Mouse (Mus musculus): ENCODE data around the gene Wdr60. TPM values are rescaled to one million over a fixed set of nuclear protein-coding genes. Genes with fewer than 3 reads are reported as not detected.

The Wdr60 gene
- total and polyA plus RNA-seq, 3 experiments: 3.6 to 9.2 (median 6.7) TPM

DNA sequence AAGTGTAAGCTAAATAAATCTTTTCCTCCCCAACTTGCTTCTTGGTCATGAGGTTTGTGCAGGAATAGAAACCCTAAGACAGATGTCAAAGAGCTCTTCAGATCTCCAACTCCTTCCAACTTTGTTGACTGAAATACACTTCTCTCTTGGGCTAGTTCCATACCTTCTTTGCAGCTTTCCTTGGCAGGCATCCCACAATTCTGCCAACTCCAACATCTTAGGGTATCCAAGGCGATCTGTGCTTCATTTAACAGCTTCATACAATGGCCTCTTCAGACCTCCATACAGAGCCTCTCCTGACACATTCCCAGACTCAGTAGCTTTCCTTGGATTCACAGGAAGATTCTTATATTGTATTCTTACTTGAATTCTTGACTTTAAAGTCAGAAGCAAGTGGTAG lies 10.9 kb upstream of the Wdr60 start:
- in situ Hi-C loops (cut with MboI; ENCODE audit: low pct_ligation_motif_present, low pct_unique_long_range_greater_than_20kb, low sequenced_read_pairs): loop anchor here (25.0 kb wide), 1 partner anchor 314 kb away; no protein-coding TSS in a partner anchor
- Histone ChIP-seq H3K27me3 (replicated peaks) (peaks cover 1% of the 10 kb centered on the region), H3K9ac (ENCODE audit: insufficient read depth, low read depth) (no peak overlapping the region), H3K4me3 (replicated peaks in 1 of 3; ENCODE audit: low read depth in 2 of 3, low read length in 2 of 3, poor library complexity in 1 of 3) (no peak overlapping the region), H3K79me2 (replicated peaks; ENCODE audit: control insufficient read depth, extremely low read depth, insufficient read depth, poor library complexity, severe bottlenecking) (no peaks in the 10 kb centered on the region), H3K27ac (ENCODE audit: insufficient read depth, low read depth) (no peak overlapping the region), H3K4me2 (ENCODE audit: insufficient read depth, low read depth, poor library complexity, severe bottlenecking) (no peak overlapping the region), H3K36me3 (replicated peaks in 1 of 2; ENCODE audit: control insufficient read depth in 1 of 2, insufficient read depth in 1 of 2, low read length in 1 of 2) (no peaks in the 10 kb centered on the region), H3K4me1 (ENCODE audit: control insufficient read depth in 1 of 2, insufficient read depth in 2 of 2) (no peaks in the 10 kb centered on the region), H3K9me3 (replicated peaks; ENCODE audit: low read length) (no peaks in the 10 kb centered on the region)
- no peak for DNase-seq (ENCODE audit: extremely low read depth)
- dilution Hi-C loops (cut with MboI; ENCODE audit: extremely low pct_ligation_motif_present, extremely low pct_unique_long_range_greater_than_20kb, low sequenced_read_pairs): no loop called here
- TF ChIP-seq MXI1 (IDR thresholded peaks at IDR 0.05; ENCODE audit: low read depth, low read length): no peak
- no peak for TF ChIP-seq IRF4 (IDR thresholded peaks at IDR 0.05; ENCODE audit: low read depth, low read length)
- TF ChIP-seq TBP (conservative IDR thresholded peaks at IDR 0.05; ENCODE audit: low read depth, low read length): no peak
- TF ChIP-seq ZKSCAN1 (IDR thresholded peaks at IDR 0.05; ENCODE audit: borderline replicate concordance, low read depth, low read length): no peak
- TF ChIP-seq RCOR1 (conservative IDR thresholded peaks at IDR 0.05; ENCODE audit: low read depth, low read length): no peak
- TF ChIP-seq USF1 (IDR thresholded peaks at IDR 0.05; ENCODE audit: low read depth, low read length): no peak
- TF ChIP-seq E2F4 (IDR thresholded peaks at IDR 0.05; ENCODE audit: insufficient replicate concordance, low read depth, low read length): no peak
- TF ChIP-seq CTCF (conservative IDR thresholded peaks at IDR 0.05 in 1 of 2, IDR thresholded peaks at IDR 0.05 in 1 of 2; ENCODE audit: low read depth in 2 of 2, low read length in 2 of 2): no peak
- no peak for TF ChIP-seq ETS1 (conservative IDR thresholded peaks at IDR 0.05; ENCODE audit: low read depth, low read length)
- no peak for TF ChIP-seq MAX (IDR thresholded peaks at IDR 0.05; ENCODE audit: low read length)
- no peak for TF ChIP-seq CHD2 (IDR thresholded peaks at IDR 0.05; ENCODE audit: low read length)
- TF ChIP-seq NRF1 (IDR thresholded peaks at IDR 0.05; ENCODE audit: low read depth, low read length): no peak
- TF ChIP-seq TCF12 (IDR thresholded peaks at IDR 0.05; ENCODE audit: low read depth, low read length): no peak
- no peak for TF ChIP-seq MYC (IDR thresholded peaks at IDR 0.05; ENCODE audit: low read depth, low read length)
- no peak for TF ChIP-seq POLR2A (IDR thresholded peaks at IDR 0.05; ENCODE audit: low read depth, low read length)
- no peak for TF ChIP-seq JUND (conservative IDR thresholded peaks at IDR 0.05; ENCODE audit: low read depth, low read length)
- no peak for TF ChIP-seq EP300 (IDR thresholded peaks at IDR 0.05; ENCODE audit: low read length)
- no peak for TF ChIP-seq SMC3 (IDR thresholded peaks at IDR 0.05; ENCODE audit: low read depth, low read length)
- TF ChIP-seq ZNF384 (IDR thresholded peaks at IDR 0.05; ENCODE audit: low read depth, low read length): no peak

DNA sequence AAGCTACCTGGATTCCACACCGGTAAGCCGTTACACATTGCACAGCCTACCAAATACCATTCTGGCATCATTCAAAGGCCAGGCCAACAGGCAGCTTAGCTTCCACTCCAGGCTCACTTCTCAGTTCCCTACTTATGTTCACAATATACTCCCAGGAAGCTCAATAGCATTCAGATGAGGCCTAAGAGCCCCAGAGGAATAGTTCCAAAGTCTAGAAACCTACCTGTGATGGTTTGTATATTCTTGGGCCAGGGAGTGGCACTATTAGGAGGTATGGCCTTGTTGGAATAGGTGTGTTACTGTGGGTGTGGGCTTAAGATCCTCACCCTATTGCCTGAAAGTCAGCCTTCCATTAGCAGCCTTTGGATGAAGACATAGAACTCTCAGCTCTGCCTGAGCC lies 8.2 kb upstream of the Wdr60 start:
- Histone ChIP-seq H3K79me2 (replicated peaks; ENCODE audit: control insufficient read depth, extremely low read depth, insufficient read depth, poor library complexity, severe bottlenecking) (no peaks in the 10 kb centered on the region), H3K27ac (ENCODE audit: insufficient read depth, low read depth) (no peak overlapping the region), H3K4me3 (replicated peaks in 1 of 3; ENCODE audit: low read depth in 2 of 3, low read length in 2 of 3, poor library complexity in 1 of 3) (no peak overlapping the region), H3K27me3 (replicated peaks) (peaks cover 1% of the 10 kb centered on the region), H3K36me3 (replicated peaks in 1 of 2; ENCODE audit: control insufficient read depth in 1 of 2, insufficient read depth in 1 of 2, low read length in 1 of 2) (no peaks in the 10 kb centered on the region), H3K4me1 (ENCODE audit: control insufficient read depth in 1 of 2, insufficient read depth in 2 of 2) (no peaks in the 10 kb centered on the region; a peak in 1 of 4 replicates), H3K4me2 (ENCODE audit: insufficient read depth, low read depth, poor library complexity, severe bottlenecking) (no peak overlapping the region), H3K9ac (ENCODE audit: insufficient read depth, low read depth) (no peak overlapping the region), H3K9me3 (replicated peaks; ENCODE audit: low read length) (no peaks in the 10 kb centered on the region)
- no peak for DNase-seq (ENCODE audit: extremely low read depth)
- dilution Hi-C loops (cut with MboI; ENCODE audit: extremely low pct_ligation_motif_present, extremely low pct_unique_long_range_greater_than_20kb, low sequenced_read_pairs) (no loop called here), in situ Hi-C loops (cut with MboI; ENCODE audit: low pct_ligation_motif_present, low pct_unique_long_range_greater_than_20kb, low sequenced_read_pairs) (loop anchor here (25.0 kb wide), 1 partner anchor 316 kb away; no protein-coding TSS in a partner anchor)
- TF ChIP-seq ZC3H11A (IDR thresholded peaks at IDR 0.05; ENCODE audit: low read depth, low read length) (no peak), SIN3A (IDR thresholded peaks at IDR 0.05; ENCODE audit: low read length) (no peak), KAT2A (IDR thresholded peaks at IDR 0.05; ENCODE audit: insufficient replicate concordance, low read length) (no peak), TBP (conservative IDR thresholded peaks at IDR 0.05; ENCODE audit: low read depth, low read length) (no peak), RAD21 (IDR thresholded peaks at IDR 0.05; ENCODE audit: low read depth, low read length) (no peak), MXI1 (IDR thresholded peaks at IDR 0.05; ENCODE audit: low read depth, low read length) (no peak), PAX5 (IDR thresholded peaks at IDR 0.05; ENCODE audit: low read length) (no peak), NRF1 (IDR thresholded peaks at IDR 0.05; ENCODE audit: low read depth, low read length) (no peak), EP300 (IDR thresholded peaks at IDR 0.05; ENCODE audit: low read length) (no peak), MEF2A (IDR thresholded peaks at IDR 0.05; ENCODE audit: borderline replicate concordance, low read depth, low read length) (no peak), ZKSCAN1 (IDR thresholded peaks at IDR 0.05; ENCODE audit: borderline replicate concordance, low read depth, low read length) (no peak)

Data from CH12.LX (cell line).